Mouse (Mus musculus): ENCODE measurements around the gene Cep290.
"Not testable (repeated sequence)": the region's sequence is repeated elsewhere in the genome, so short reads cannot be mapped to it uniquely, and the experiment has no call there.

The Cep290 gene

GRCm38 (mm10) chr10:100487097-100487978 lies at the start of gene Cep290, which contains the start of gene Tmtc3:
TSS of gene Cep290 (plus strand) at chr10:100487558.
TSS of gene Tmtc3 (minus strand) at chr10:100487350.
- DNase-seq (ENCODE audit: low read depth): peak; percentile 96

- DNase-seq (ENCODE audit: low read depth): peak; percentile 8
These were observed 38.0 kb upstream of the Cep290 start for GRCm38 (mm10) chr10:100449394-100449793.

GRCm38 (mm10) chr10:100460515-100460914 lies 26.8 kb upstream of the Cep290 start:
- DNase-seq (ENCODE audit: low read depth): no peak

GRCm38 (mm10) chr10:100475040-100475439 lies 12.3 kb upstream of the Cep290 start:
- peak; percentile 37 for DNase-seq (ENCODE audit: low read depth)

GRCm38 (mm10) chr10:100479538-100479937 lies 7.8 kb upstream of the Cep290 start:
- DNase-seq (ENCODE audit: low read depth): no peak

GRCm38 (mm10) chr10:100486701-100487096 lies 659 bp upstream of the Cep290 start:
- DNase-seq (ENCODE audit: low read depth): peak; percentile 43

GRCm38 (mm10) chr10:100491916-100492315 lies 4.6 kb downstream of the Cep290 start:
- DNase-seq (ENCODE audit: low read depth): no peak

GRCm38 (mm10) chr10:100498309-100498708 lies 11.0 kb downstream of the Cep290 start:
- no peak for DNase-seq (ENCODE audit: low read depth)

GRCm38 (mm10) chr10:100508170-100508569 lies 20.8 kb downstream of the Cep290 start:
- no peak for DNase-seq (ENCODE audit: low read depth)

GRCm38 (mm10) chr10:100521617-100522016 lies 34.3 kb downstream of the Cep290 start:
- DNase-seq (ENCODE audit: low read depth): no peak

GRCm38 (mm10) chr10:100522330-100522729 lies 35.0 kb downstream of the Cep290 start:
- no peak for DNase-seq (ENCODE audit: low read depth)

GRCm38 (mm10) chr10:100524499-100525390 lies 37.4 kb downstream of the Cep290 start:
- no peak for DNase-seq (ENCODE audit: low read depth)

- DNase-seq (ENCODE audit: low read depth): no peak
These were observed 69.3 kb downstream of the Cep290 start for GRCm38 (mm10) chr10:100556566-100557175.

- DNase-seq (ENCODE audit: low read depth): not testable (repeated sequence)
These were observed 73.0 kb downstream of the Cep290 start for GRCm38 (mm10) chr10:100560194-100560883.

GRCm38 (mm10) chr10:100564112-100564511 lies 76.8 kb downstream of the Cep290 start:
- no peak for DNase-seq (ENCODE audit: low read depth)

- peak; percentile 25 for DNase-seq (ENCODE audit: low read depth)
These were observed 84.3 kb downstream of the Cep290 start for GRCm38 (mm10) chr10:100571707-100572106.

- no peak for DNase-seq (ENCODE audit: low read depth)
These were observed 87.3 kb downstream of the Cep290 start for GRCm38 (mm10) chr10:100574505-100575149.

- no peak for DNase-seq (ENCODE audit: low read depth)
These were observed 87.9 kb downstream of the Cep290 start for GRCm38 (mm10) chr10:100575294-100575693.

- no peak for DNase-seq (ENCODE audit: low read depth)
These were observed 96.8 kb downstream of the Cep290 start for GRCm38 (mm10) chr10:100584178-100584577.

- DNase-seq (ENCODE audit: low read depth): no peak
These were observed 101.2 kb downstream of the Cep290 start for GRCm38 (mm10) chr10:100588524-100588923.

- DNase-seq (ENCODE audit: low read depth): peak; percentile 89
These were observed 101.6 kb downstream of the Cep290 start for GRCm38 (mm10) chr10:100588932-100589388.
